Mouse (Mus musculus) stomach, embryonic 15.5 days (tissue): ENCODE results near the gene Wdr37. TPM values are rescaled to one million over a fixed set of nuclear protein-coding genes. Genes with fewer than 3 reads are reported as not detected.

Experiments used
- ATAC-seq: fragments of 200-750 bp; cut with Nextera tagmentation; 2 replicates; pipeline ENCODE4 v1.8.0; 2017; ENCODE audit warnings: low read depth, moderate number of reproducible peaks, moderate TSS enrichment; ENCODE audit not compliant: insufficient read depth, low FRiP score
- H3K27ac ChIP-seq: fragments of 300-500 bp; sonication (generic); 2 replicates; pipeline ENCODE4 v1.5.1; 2015; ENCODE audit warnings: mild to moderate bottlenecking, inconsistent platforms
- H3K27me3 ChIP-seq: fragments of 300-500 bp; sonication (generic); replicated peaks from 2 replicates; pipeline ENCODE4 v1.6.1; 2015; ENCODE audit warnings: inconsistent platforms
- H3K36me3 ChIP-seq: fragments of 300-500 bp; sonication (generic); 2 replicates; pipeline ENCODE4 v1.6.1; 2015; ENCODE audit warnings: inconsistent platforms
- H3K4me1 ChIP-seq: fragments of 300-500 bp; sonication (generic); 2 replicates; pipeline ENCODE4 v1.6.1; 2015; ENCODE audit warnings: inconsistent platforms
- H3K4me2 ChIP-seq: fragments of 300-500 bp; sonication (generic); 2 replicates; pipeline ENCODE4 v1.6.1; 2015; ENCODE audit warnings: mild to moderate bottlenecking, inconsistent platforms
- H3K4me3 ChIP-seq: fragments of 300-500 bp; sonication (generic); replicated peaks from 2 replicates; pipeline ENCODE4 v1.5.1; 2015; ENCODE audit warnings: inconsistent platforms
- H3K9ac ChIP-seq: fragments of 300-500 bp; sonication (generic); 2 replicates; pipeline ENCODE4 v1.6.1; 2015; ENCODE audit warnings: inconsistent platforms
- H3K9me3 ChIP-seq: fragments of 300-500 bp; sonication (generic); 2 replicates; pipeline ENCODE4 v1.6.1; 2016; ENCODE audit warnings: inconsistent platforms
- WGBS: fragments of 180-500 bp; shearing (Covaris S2); methylation state at CpG from one replicate; pipeline ENCODE4 v1.1.7; 2015; 5-methylcytosine and 5-hydroxymethylcytosine counted together
- microRNA-seq: library from miRNA; unstranded; fragments of <30 nt; microRNA quantifications from one replicate; pipeline ENCODE4, GENCODE M21; 2016
- polyA plus RNA-seq: library from polyadenylated mRNA; unstranded; fragments of >200 nt; fragmentation: Nextera tagmentation; extraction: Ambion mirVana; gene quantifications from 2 replicates; pipeline ENCODE4 v1.2.1, GENCODE M21; 2015

Gene Wdr37
- polyA plus RNA-seq, 1 experiment from 2014 or later: 16.6 TPM

DNA sequence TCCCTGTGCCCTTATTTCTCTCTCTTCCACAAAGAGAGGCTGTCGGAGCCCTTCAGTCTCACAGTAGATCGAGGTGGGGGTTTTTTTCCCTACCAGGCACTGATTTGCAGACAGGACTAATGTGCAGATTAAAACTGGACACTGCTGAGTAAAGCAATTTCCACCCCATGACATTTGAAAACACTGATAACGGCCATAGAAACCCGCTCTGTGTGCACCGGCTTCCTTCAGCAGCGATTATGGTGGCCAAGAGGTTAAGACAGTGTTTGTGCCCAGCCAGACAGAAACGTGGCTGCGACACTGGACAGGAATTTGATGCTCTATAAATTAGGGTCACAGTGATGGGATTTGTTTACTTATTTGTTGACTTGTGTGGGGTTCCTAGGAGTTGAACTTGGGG, 78.5 kb downstream of the Wdr37 start:
- Histone ChIP-seq H3K4me2 (no peak overlapping the region), H3K9ac (no peak overlapping the region), H3K4me1 (no peaks in the 10 kb centered on the region), H3K36me3 (no peaks in the 10 kb centered on the region), H3K4me3 (no peak overlapping the region), H3K27ac (no peak overlapping the region), H3K9me3 (no peaks in the 10 kb centered on the region), H3K27me3 (no peaks in the 10 kb centered on the region)
- WGBS: 57% methylated on average over 8 of the region's 8 CpGs
- ATAC-seq: no peak

DNA sequence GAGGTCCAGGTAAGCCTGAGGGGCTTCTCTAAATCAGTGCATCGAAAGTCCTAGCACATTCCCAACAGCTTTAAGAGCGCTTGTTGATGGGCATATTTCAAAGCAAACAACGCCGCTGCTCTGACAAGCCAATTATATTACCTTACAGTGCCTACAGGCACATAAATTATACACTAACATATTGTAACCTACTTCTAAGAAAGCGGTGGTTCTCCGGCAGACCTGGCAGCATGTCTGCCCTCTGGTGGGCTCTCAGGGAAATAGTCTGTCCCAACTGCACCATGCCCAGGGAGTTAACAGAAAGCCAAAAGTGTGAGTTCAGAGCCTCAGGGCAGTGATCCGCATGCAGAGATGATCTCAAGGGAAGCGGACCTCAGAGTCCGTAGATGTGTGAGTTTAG, 86.5 kb downstream of the Wdr37 start:
- no peak overlapping the region for H3K9ac ChIP-seq
- no peaks in the 10 kb centered on the region for H3K4me1 ChIP-seq
- H3K4me2 ChIP-seq: no peak overlapping the region
- no peak overlapping the region for H3K27ac ChIP-seq
- no peak overlapping the region for H3K4me3 ChIP-seq
- ATAC-seq: no peak
- 33% methylated on average over 9 of the region's 9 CpGs for WGBS
- H3K27me3 ChIP-seq: no peaks in the 10 kb centered on the region
- H3K9me3 ChIP-seq: no peaks in the 10 kb centered on the region
- H3K36me3 ChIP-seq: no peaks in the 10 kb centered on the region

GRCm38 (mm10) chr13:8784308-8785061, 87.2 kb downstream of the Wdr37 start:
- no peak overlapping the region for H3K27ac ChIP-seq
- no peaks in the 10 kb centered on the region for H3K9me3 ChIP-seq
- no peak for ATAC-seq
- no peaks in the 10 kb centered on the region for H3K4me1 ChIP-seq
- H3K4me3 ChIP-seq: no peak overlapping the region
- no peaks in the 10 kb centered on the region for H3K27me3 ChIP-seq
- 66% methylated on average over 14 of the region's 14 CpGs for WGBS
- H3K4me2 ChIP-seq: no peak overlapping the region
- H3K36me3 ChIP-seq: no peaks in the 10 kb centered on the region
- H3K9ac ChIP-seq: no peak overlapping the region

DNA sequence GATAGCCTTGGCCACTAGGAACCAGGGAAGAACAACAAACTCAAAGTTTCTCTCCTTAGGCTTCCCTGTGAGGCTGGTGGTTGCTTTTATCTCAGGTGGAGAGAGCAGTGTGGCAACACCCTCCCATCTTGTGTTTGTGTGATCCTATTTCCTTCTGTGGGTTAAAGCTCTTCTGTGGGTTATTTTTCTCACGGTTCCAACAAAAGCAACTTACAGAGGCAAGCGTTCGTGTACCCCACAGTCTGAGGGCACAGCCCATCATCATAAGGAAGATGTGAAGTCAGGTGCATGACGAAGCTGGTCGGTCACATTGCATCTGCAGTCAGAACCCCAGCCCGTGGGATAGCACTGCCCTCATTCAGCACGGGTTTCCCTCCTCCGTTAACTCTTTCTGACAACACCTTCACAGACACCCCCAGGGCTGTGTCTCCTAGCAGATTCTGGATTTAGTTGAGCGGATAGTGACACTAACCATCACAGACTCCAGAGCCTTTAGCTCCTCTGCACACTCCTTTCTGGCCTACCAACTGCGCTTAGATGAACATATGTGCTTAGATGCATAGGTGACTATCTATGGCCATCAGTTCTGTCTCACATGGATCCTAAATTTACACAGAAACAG, 87.9 kb downstream of the Wdr37 start:
- Histone ChIP-seq H3K4me3 (no peak overlapping the region), H3K4me1 (no peaks in the 10 kb centered on the region), H3K9ac (no peak overlapping the region), H3K27ac (no peak overlapping the region), H3K36me3 (no peaks in the 10 kb centered on the region), H3K9me3 (no peaks in the 10 kb centered on the region), H3K4me2 (no peak overlapping the region), H3K27me3 (no peaks in the 10 kb centered on the region)
- 73% methylated on average over 10 of the region's 10 CpGs for WGBS
- no peak for ATAC-seq

DNA sequence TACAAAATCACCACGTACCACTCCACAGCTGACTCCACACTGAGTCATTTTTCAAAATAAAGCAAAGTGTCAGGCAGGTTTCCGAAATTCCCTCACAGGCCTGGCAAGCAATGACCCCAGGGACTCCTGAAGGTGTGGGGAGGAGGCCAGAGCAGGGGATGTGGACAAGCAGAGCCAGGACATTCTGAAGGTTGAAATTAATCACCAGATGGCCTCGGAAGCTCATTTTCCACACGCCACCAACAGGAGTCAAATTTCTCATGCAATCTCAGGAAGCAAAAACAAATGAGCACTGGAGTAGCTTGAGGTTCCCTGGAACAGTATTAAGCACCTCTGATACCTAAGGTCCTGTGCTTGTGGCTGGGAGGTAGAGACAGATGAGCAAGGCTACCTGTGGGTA, 89.1 kb downstream of the Wdr37 start:
- Histone ChIP-seq H3K36me3 (no peaks in the 10 kb centered on the region), H3K27ac (no peak overlapping the region), H3K4me3 (no peak overlapping the region), H3K9ac (no peak overlapping the region), H3K4me1 (no peaks in the 10 kb centered on the region), H3K27me3 (no peaks in the 10 kb centered on the region), H3K9me3 (no peaks in the 10 kb centered on the region), H3K4me2 (no peak overlapping the region)
- 28% methylated on average over 4 of the region's 4 CpGs for WGBS
- no peak for ATAC-seq

GRCm38 (mm10) chr13:8780441-8780840, 91.3 kb downstream of the Wdr37 start:
- Histone ChIP-seq H3K27me3 (no peaks in the 10 kb centered on the region), H3K4me1 (no peaks in the 10 kb centered on the region), H3K4me2 (no peak overlapping the region), H3K4me3 (no peak overlapping the region), H3K36me3 (no peaks in the 10 kb centered on the region), H3K27ac (no peak overlapping the region), H3K9me3 (no peaks in the 10 kb centered on the region), H3K9ac (no peak overlapping the region)
- ATAC-seq: no peak
- WGBS: 54% methylated on average over 4 of the region's 4 CpGs

- Histone ChIP-seq H3K27me3 (no peaks in the 10 kb centered on the region), H3K4me2 (no peak overlapping the region), H3K27ac (no peak overlapping the region), H3K36me3 (no peaks in the 10 kb centered on the region), H3K9ac (no peak overlapping the region), H3K4me3 (no peak overlapping the region), H3K9me3 (no peaks in the 10 kb centered on the region), H3K4me1 (no peaks in the 10 kb centered on the region)
- 35% methylated on average over 4 of the region's 4 CpGs for WGBS
- no peak for ATAC-seq
Measured at GRCm38 (mm10) chr13:8770616-8771015, 101.1 kb downstream of the Wdr37 start.

DNA sequence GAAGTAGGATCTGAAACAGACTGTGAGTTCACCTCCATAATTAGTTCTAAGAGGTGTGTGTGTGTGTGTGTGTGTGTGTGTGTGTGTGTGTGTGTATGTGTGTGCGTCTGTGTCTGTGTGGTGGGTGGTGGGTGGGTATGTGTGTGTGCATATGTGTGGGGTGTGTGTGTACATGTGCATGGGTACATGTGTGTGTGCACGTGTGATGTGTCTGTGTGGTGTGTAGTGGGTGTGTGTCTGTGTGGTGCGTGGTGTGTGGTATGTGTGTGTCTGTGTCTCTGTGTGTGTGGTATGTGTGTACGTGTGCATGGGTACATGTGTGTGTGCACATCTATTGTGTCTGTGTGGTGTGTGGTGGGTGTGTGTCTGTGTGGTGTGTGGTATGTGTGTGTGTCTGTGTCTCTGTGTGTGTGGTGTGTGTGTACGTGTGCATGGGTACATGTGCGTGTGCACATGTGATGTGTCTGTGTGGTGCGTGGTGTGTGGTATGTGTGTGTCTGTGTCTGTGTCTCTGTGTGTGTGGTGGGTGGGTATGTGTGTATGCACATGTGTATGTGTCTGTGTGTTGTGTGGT, 102.0 kb downstream of the Wdr37 start:
- ATAC-seq: no peak
- Histone ChIP-seq H3K9ac (no peak overlapping the region), H3K9me3 (no peaks in the 10 kb centered on the region), H3K36me3 (no peaks in the 10 kb centered on the region), H3K4me1 (no peaks in the 10 kb centered on the region), H3K27me3 (no peaks in the 10 kb centered on the region), H3K27ac (no peak overlapping the region), H3K4me3 (no peak overlapping the region), H3K4me2 (no peak overlapping the region)
- WGBS: 93% methylated on average over 7 of the region's 7 CpGs

DNA sequence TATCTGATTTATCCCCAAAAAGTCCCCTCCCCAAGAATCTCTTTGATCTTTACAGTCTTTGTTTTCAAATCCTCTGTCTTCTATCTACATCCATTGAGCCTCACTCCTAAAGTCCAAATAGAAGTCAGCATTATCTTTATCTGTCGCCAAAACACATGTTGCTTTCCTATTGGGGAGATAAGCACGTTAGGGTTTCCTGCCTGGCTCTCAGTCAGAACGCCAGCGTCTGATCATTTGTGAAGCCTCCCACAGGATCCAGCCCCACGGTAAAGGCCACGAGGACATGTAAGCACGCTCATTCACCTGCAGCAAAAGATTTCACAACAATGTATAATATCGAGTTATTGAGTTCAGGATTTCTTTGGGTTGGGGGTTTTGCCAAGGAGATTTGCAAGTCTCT, 110.8 kb downstream of the Wdr37 start:
- Histone ChIP-seq H3K4me2 (no peak overlapping the region), H3K9ac (no peak overlapping the region), H3K27ac (no peak overlapping the region), H3K4me3 (no peak overlapping the region), H3K36me3 (no peaks in the 10 kb centered on the region), H3K27me3 (no peaks in the 10 kb centered on the region), H3K9me3 (no peaks in the 10 kb centered on the region), H3K4me1 (no peaks in the 10 kb centered on the region)
- ATAC-seq: no peak
- WGBS: 46% methylated on average over 8 of the region's 8 CpGs

Small RNAs within 50 kb of the gene (microRNA-seq; reads per million reads assigned to microRNA genes)
- gene Gm22750: not detected

Other genes with a start within 250 kb of the Wdr37 start
- 105 and 106 TPM in 2 replicates for gene Idi1, start 13.6 kb upstream of the Wdr37 start, polyA plus RNA-seq
- gene Gm9745, start 76.3 kb upstream of the Wdr37 start, polyA plus RNA-seq: not detected in 2 replicates
- gene Idi2, start 81.0 kb upstream of the Wdr37 start, polyA plus RNA-seq: not detected in 2 replicates
- gene Gtpbp4, start 124.2 kb upstream of the Wdr37 start, polyA plus RNA-seq: 74.5 and 81.7 TPM in 2 replicates
- gene Larp4b, start 222.0 kb upstream of the Wdr37 start, polyA plus RNA-seq: 37.6 and 37.8 TPM in 2 replicates